Mouse (Mus musculus): ENCODE measurements at regions not wholly inside any gene's neighbourhood (a gene's known extent, or its start where the extent isn't known, plus 50 kb on each side); places are given as distances from the start of the nearest gene placed in this dataset.

DNA sequence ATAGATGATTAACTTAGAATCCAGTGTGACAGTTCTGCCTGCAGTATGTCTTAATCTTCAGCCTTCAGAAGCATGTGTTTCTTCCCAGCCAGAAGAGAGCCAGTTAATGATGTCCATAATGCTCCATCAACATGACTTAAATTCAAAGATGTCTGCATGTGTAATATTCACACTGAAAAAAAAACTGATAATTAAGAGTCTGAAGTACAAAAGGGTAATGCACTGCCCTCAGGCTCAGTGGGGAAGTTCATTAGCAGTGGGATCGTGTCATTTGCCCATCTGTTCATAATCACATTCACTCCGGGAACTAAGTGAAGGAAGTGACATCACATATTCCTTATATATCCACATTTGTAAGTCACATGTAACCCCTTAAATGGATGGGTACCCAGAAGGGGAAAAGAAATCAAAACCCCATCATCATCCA is 1334.5 kb upstream of the Gje1 start:
- TF ChIP-seq CTCF (IDR thresholded peaks at IDR 0.05; ENCODE audit: borderline replicate concordance, extremely low read depth, insufficient read depth, insufficient read length) (no peak), POLR2A (IDR thresholded peaks at IDR 0.05; ENCODE audit: borderline replicate concordance, extremely low read depth, insufficient read depth, insufficient read length, poor library complexity, severe bottlenecking) (no peak)

All from brain, embryonic 14.5 days (tissue).